Mouse (Mus musculus): Measurements from ENCODE around the gene Obp2a. TPM values are rescaled to one million over a fixed set of nuclear protein-coding genes. Genes with fewer than 3 reads are reported as not detected.
"Not testable (repeated sequence)": the region's sequence is repeated elsewhere in the genome, so short reads cannot be mapped to it uniquely, and the experiment has no call there.

The Obp2a gene
- total RNA-seq, 2 experiments from 2014 or later, result not detected

- no peak within 1 kb of the TSS for H3K4me3 ChIP-seq
- H3K27ac ChIP-seq, result no peak within 1 kb of the TSS
- TF ChIP-seq CTCF (IDR thresholded peaks at IDR 0.05), result no peak
- DNase-seq (ENCODE audit: extremely low spot score in 1 of 2, low spot score in 2 of 2), result no peak
- intact Hi-C loops (cut with DNase I), result no loop called here
These were observed 17.4 kb upstream of the Obp2a start, which contains the start of gene Lcn10 for GRCm38 (mm10) chr2:25682426-25682825. TSS of gene Lcn10 (plus strand) at chr2:25682726.

GRCm38 (mm10) chr2:25686941-25687340, 12.9 kb upstream of the Obp2a start:
- TF ChIP-seq CTCF (IDR thresholded peaks at IDR 0.05), result no peak
- Histone ChIP-seq H3K27ac (no peak overlapping the region), H3K4me3 (no peak overlapping the region)
- no peak for DNase-seq (ENCODE audit: extremely low spot score in 1 of 2, low spot score in 2 of 2)
- intact Hi-C loops (cut with DNase I), result no loop called here

- H3K4me3 ChIP-seq, result no peak overlapping the region
- intact Hi-C loops (cut with DNase I), result no loop called here
- peak; percentile 88 for TF ChIP-seq CTCF (IDR thresholded peaks at IDR 0.05)
- no peak overlapping the region for H3K27ac ChIP-seq
- peak; percentile 28 to 61 for DNase-seq (ENCODE audit: extremely low spot score in 1 of 2, low spot score in 2 of 2)
These were observed 5.2 kb upstream of the Obp2a start for GRCm38 (mm10) chr2:25694605-25695004.

- Histone ChIP-seq H3K4me3 (no peak overlapping the region), H3K27ac (no peak overlapping the region)
- DNase-seq (ENCODE audit: extremely low spot score in 1 of 2, low spot score in 2 of 2), result no peak
- no peak for TF ChIP-seq CTCF (IDR thresholded peaks at IDR 0.05)
- intact Hi-C loops (cut with DNase I), result no loop called here
These were observed 2.9 kb upstream of the Obp2a start for GRCm38 (mm10) chr2:25696951-25697350.

- intact Hi-C loops (cut with DNase I), result no loop called here
- DNase-seq (ENCODE audit: extremely low spot score in 1 of 2, low spot score in 2 of 2), result no peak
- no peak for TF ChIP-seq CTCF (IDR thresholded peaks at IDR 0.05)
- H3K4me3 ChIP-seq, result no peak overlapping the region
- no peak overlapping the region for H3K27ac ChIP-seq
These were observed 1.1 kb upstream of the Obp2a start for GRCm38 (mm10) chr2:25698696-25699095.

- intact Hi-C loops (cut with DNase I), result no loop called here
- no peak overlapping the region for H3K27ac ChIP-seq
- TF ChIP-seq CTCF (IDR thresholded peaks at IDR 0.05), result no peak
These were observed 1.2 kb downstream of the Obp2a start for GRCm38 (mm10) chr2:25701001-25701400.

GRCm38 (mm10) chr2:25703706-25704105, 3.9 kb downstream of the Obp2a start:
- intact Hi-C loops (cut with DNase I), result no loop called here
- DNase-seq (ENCODE audit: extremely low spot score in 1 of 2, low spot score in 2 of 2), result no peak
- no peak for TF ChIP-seq CTCF (IDR thresholded peaks at IDR 0.05)
- no peak overlapping the region for H3K27ac ChIP-seq
- H3K4me3 ChIP-seq, result no peak overlapping the region

More at GRCm38 (mm10) chr2:25701001-25701400, 1.2 kb downstream of the Obp2a start:
- H3K4me3 ChIP-seq, result no peak overlapping the region
- no peak for DNase-seq (ENCODE audit: extremely low spot score in 1 of 2, low spot score in 2 of 2)

- peak; percentile 62 for TF ChIP-seq CTCF (IDR thresholded peaks at IDR 0.05)
- Histone ChIP-seq H3K27ac (peak within 1 kb of the TSS; percentile 93), H3K4me3 (peak within 1 kb of the TSS; percentile 60)
- peak; percentile 86 to 88 for DNase-seq (ENCODE audit: extremely low spot score in 1 of 2, low spot score in 2 of 2)
- intact Hi-C loops (cut with DNase I), result loop anchor here (5.0 kb wide), 2 partner anchors 275 to 315 kb away; partner anchors contain the start of genes Camsap1 and Ubac1
These were observed 7.0 kb downstream of the Obp2a start, which contains the start of gene Bmyc for GRCm38 (mm10) chr2:25706643-25707481. TSS of gene Bmyc (plus strand) at chr2:25706739.

- peak overlapping the region; percentile 60 for H3K4me3 ChIP-seq
- TF ChIP-seq CTCF (IDR thresholded peaks at IDR 0.05), result peak; percentile 48
- intact Hi-C loops (cut with DNase I), result loop anchor here (2.0 to 5.0 kb wide), 3 partner anchors 47 to 314 kb away; partner anchors contain the start of genes Camsap1 and Ubac1
- peak; percentile 31 to 35 for DNase-seq (ENCODE audit: extremely low spot score in 1 of 2, low spot score in 2 of 2)
- peak overlapping the region; percentile 93; the same call in 1 of the 2 replicates for H3K27ac ChIP-seq
These were observed 8.3 kb downstream of the Obp2a start for GRCm38 (mm10) chr2:25708121-25708520.

GRCm38 (mm10) chr2:25709056-25709455, 9.2 kb downstream of the Obp2a start:
- H3K27ac ChIP-seq; H3K4me3 ChIP-seq; DNase-seq (ENCODE audit: extremely low spot score in 1 of 2, low spot score in 2 of 2): not testable (repeated sequence)
- intact Hi-C loops (cut with DNase I), result loop anchor here (2.0 to 5.0 kb wide), 3 partner anchors 46 to 313 kb away; partner anchors contain the start of genes Camsap1 and Ubac1

- DNase-seq (ENCODE audit: extremely low spot score in 1 of 2, low spot score in 2 of 2); H3K27ac ChIP-seq; H3K4me3 ChIP-seq: not testable (repeated sequence)
- intact Hi-C loops (cut with DNase I), result loop anchor here (2.0 to 5.0 kb wide), 3 partner anchors 45 to 313 kb away; partner anchors contain the start of genes Camsap1 and Ubac1
These were observed 9.9 kb downstream of the Obp2a start for GRCm38 (mm10) chr2:25709791-25710190.

GRCm38 (mm10) chr2:25711641-25712040, 11.8 kb downstream of the Obp2a start:
- H3K27ac ChIP-seq; intact Hi-C loops (cut with DNase I); H3K4me3 ChIP-seq; DNase-seq (ENCODE audit: extremely low spot score in 1 of 2, low spot score in 2 of 2): not testable (repeated sequence)
